Mouse (Mus musculus) lung, postnatal 0 days (tissue): ENCODE results near the gene Renbp.

ENCODE experiments used
- CTCF ChIP-seq: IDR thresholded peaks from 2 replicates; pipeline ENCODE4 v1.5.1; 2016; ENCODE audit warnings: antibody characterized with exemption, mild to moderate bottlenecking
- EP300 ChIP-seq: IDR thresholded peaks from 2 replicates; pipeline ENCODE4 v1.6.1; 2016; ENCODE audit warnings: antibody characterized with exemption, mild to moderate bottlenecking, control low read depth

DNA sequence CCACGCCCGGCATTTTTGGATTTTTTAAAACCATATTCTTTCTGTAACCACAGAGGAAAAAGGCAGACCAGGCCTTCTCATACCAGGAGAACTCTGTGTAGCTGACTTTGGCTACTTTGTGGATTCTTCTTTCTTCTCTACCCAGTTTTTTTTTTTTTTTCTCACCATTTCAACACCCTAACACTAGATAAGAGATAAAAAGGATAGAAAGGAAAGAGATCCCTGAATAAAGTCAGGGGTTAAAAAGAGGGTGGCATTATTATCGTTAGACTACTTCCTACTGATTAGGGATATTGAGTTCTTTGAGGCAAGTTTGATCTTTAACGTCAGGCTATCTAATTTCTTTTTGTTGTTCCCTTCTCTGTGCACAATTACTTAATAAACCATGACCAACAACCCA is 42.1 kb upstream of the Renbp start:
- TF ChIP-seq CTCF = no peak
- TF ChIP-seq EP300 = no peak
